Mouse (Mus musculus) limb, embryonic 14.5 days (tissue): Measurements from ENCODE around the gene Snx29. TPM values are rescaled to one million over a fixed set of nuclear protein-coding genes. Genes with fewer than 3 reads are reported as not detected.
A peak's percentile ranks its signal among the peaks of the same experiment; 100 is the strongest.

Source experiments
- ATAC-seq: fragments of 200-750 bp; cut with Nextera tagmentation; 2 replicates; pipeline ENCODE4 v1.8.0; 2017; ENCODE audit warnings: low read depth, moderate number of reproducible peaks, moderate TSS enrichment; ENCODE audit not compliant: low FRiP score
- DNase-seq: peaks from one replicate; pipeline ENCODE4 v3.0.0-alpha.2; 2015; ENCODE audit warnings: low spot score
- H3K27ac ChIP-seq: fragments of 300-500 bp; sonication (generic); replicated peaks from 2 replicates; pipeline ENCODE4 v1.5.1; 2014; ENCODE audit warnings: low read depth, mild to moderate bottlenecking, low read length, moderate library complexity, mixed read lengths
- H3K27me3 ChIP-seq: fragments of 300-500 bp; sonication (generic); 2 replicates; pipeline ENCODE4 v1.6.1; 2014; ENCODE audit warnings: low read length, mixed read lengths; ENCODE audit not compliant: control insufficient read depth, insufficient read depth
- H3K36me3 ChIP-seq: fragments of 300-500 bp; sonication (generic); 2 replicates; pipeline ENCODE4 v1.6.1; 2014; ENCODE audit warnings: mild to moderate bottlenecking, low read length, moderate library complexity, mixed read lengths; ENCODE audit not compliant: control insufficient read depth, insufficient read depth
- H3K4me1 ChIP-seq: fragments of 300-500 bp; sonication (generic); 2 replicates; pipeline ENCODE4 v1.6.1; 2014; ENCODE audit warnings: antibody characterized with exemption, low read length, mixed read lengths; ENCODE audit not compliant: control insufficient read depth, insufficient read depth
- H3K4me2 ChIP-seq: fragments of 300-500 bp; sonication (generic); replicated peaks from 2 replicates; pipeline ENCODE4 v1.6.1; 2014; ENCODE audit warnings: low read depth, mild to moderate bottlenecking, low read length, moderate library complexity; ENCODE audit not compliant: severe bottlenecking
- H3K4me3 ChIP-seq: fragments of 300-500 bp; sonication (generic); replicated peaks from 2 replicates; pipeline ENCODE4 v1.5.1; 2014; ENCODE audit warnings: low read length
- H3K9ac ChIP-seq: fragments of 300-500 bp; sonication (generic); 2 replicates; pipeline ENCODE4 v1.6.1; 2014; ENCODE audit warnings: mild to moderate bottlenecking, low read depth, low read length, moderate library complexity; ENCODE audit not compliant: severe bottlenecking
- H3K9me3 ChIP-seq: fragments of 300-500 bp; sonication (generic); 2 replicates; pipeline ENCODE4 v1.6.1; 2016; ENCODE audit warnings: low read length; ENCODE audit not compliant: control insufficient read depth
- POLR2A ChIP-seq: fragments of 200-500 bp; IDR thresholded peaks from 2 replicates; pipeline ENCODE4 v1.8.0; 2012; ENCODE audit warnings: inconsistent platforms, mild to moderate bottlenecking, moderate library complexity, borderline replicate concordance; ENCODE audit not compliant: insufficient read depth, insufficient read length; ENCODE audit errors: extremely low read depth
- WGBS: fragments of 180-500 bp; shearing (Covaris S2); extraction: QIAGEN DNeasy Blood & Tissue Kit; methylation state at CpG from one replicate; pipeline ENCODE4 v1.1.7; 2014; 5-methylcytosine and 5-hydroxymethylcytosine counted together
- polyA plus RNA-seq, 2 experiments: library from polyadenylated mRNA; depleted of rRNA in 1 of 2; stranded (reverse) in 1 of 2; unstranded in 1 of 2; fragments of >200 nt; fragmentation: Nextera tagmentation in 1 of 2; extraction: Ambion mirVana in 1 of 2; gene quantifications; 2 replicates each; pipeline versions ENCODE4 v1.2.1 to v1.2.3; 2012 to 2014

Snx29 gene
- polyA plus RNA-seq, 2 experiments = 4.9 to 9.3 TPM

DNA sequence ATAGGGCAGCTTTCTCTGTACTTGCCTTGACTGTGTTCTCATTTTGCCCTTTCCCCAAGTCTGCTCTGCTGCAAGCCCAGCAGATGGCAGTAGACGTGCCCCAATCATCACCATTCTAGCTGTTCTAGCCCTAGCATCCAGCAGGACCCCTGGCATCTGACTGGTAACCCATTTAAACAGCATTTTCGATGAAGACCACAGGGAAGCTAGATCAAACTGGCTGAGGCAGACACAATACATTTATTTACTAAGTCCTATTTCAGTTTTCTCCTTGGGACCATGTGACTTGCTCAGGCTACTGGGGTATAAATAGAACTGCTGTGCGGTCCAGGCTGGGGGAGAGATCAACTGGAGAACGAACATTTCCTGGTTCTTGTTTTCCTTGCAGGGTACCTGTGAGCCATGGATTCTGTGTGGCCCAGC lies 257.0 kb downstream of the Snx29 start:
- no peak overlapping the region for H3K27ac ChIP-seq
- 0 out of 2 replicates have a peak, but pooled peaks have one; percentile 55 for ATAC-seq
- WGBS = 57% methylated on average over 4 of the region's 4 CpGs

DNA sequence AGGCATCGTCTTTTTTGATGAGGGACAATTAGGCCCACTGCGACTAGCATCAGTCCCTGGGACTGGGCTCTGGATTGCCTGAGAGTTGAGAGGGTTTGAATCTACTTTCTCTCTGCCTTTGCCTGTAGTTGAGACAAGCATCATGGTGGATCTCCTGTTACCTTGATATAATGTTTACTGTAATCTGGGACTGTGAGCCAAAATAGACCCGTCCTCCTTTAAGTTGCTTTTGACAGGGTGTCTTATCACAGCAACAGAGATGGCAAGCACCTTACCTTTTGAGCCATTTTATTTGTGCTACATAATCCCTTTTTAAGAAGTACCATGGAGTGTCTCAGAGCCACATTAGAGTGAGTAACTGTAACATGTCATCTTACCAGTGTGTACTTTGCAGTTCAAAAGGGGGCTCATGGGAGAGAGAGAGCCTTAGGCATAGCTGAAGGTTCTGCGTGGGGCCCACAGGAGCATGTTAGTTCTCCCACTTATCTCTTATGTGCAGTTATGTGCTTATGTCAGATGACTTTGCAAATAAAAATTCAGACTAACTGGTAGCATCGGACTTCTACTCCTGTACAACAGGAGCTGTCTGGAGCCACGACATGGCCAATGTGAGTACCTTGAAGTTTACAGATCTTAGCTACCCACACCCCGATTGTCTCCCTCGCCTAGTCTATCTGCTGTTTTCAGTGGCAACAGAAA lies 261.4 kb downstream of the Snx29 start:
- no peak for TF ChIP-seq POLR2A
- Histone ChIP-seq H3K27ac (no peak overlapping the region), H3K9me3 (no peaks in the 10 kb centered on the region), H3K4me2 (no peak overlapping the region), H3K4me3 (no peak overlapping the region), H3K36me3 (no peaks in the 10 kb centered on the region; the same call in 1 of the 2 replicates), H3K27me3 (no peaks in the 10 kb centered on the region), H3K4me1 (no peaks in the 10 kb centered on the region), H3K9ac (no peak overlapping the region)
- DNase-seq (no peak), ATAC-seq (no peak)
- 86% methylated on average over 8 of the region's 8 CpGs for WGBS

More for the DNA sequence above, 257.0 kb downstream of the Snx29 start:
- Histone ChIP-seq H3K36me3 (no peaks in the 10 kb centered on the region; the same call in 1 of the 2 replicates), H3K27me3 (no peaks in the 10 kb centered on the region), H3K4me1 (no peaks in the 10 kb centered on the region), H3K9me3 (no peaks in the 10 kb centered on the region), H3K9ac (no peak overlapping the region), H3K4me3 (no peak overlapping the region), H3K4me2 (no peak overlapping the region)
- peak; percentile 53 for DNase-seq
- TF ChIP-seq POLR2A = no peak

DNA sequence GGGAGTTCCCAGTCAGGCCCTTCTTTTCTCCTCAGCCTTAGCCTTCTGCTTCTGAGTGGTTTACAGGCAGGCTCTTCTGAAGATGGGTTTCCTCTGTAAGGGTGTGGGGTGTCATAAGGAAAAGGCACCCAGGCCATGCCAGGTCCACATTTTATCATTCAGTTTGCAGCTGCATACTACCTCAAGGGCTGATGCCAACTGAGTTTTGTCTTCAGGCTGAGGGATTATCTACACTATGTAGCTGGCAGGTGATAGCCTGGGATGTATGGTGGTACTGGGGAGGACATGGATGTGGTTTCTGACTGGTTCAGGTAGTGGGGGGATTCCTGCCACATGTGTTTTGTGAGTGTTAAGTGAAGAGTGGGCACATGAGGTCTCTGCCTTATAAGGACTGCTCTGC lies 266.0 kb downstream of the Snx29 start:
- no peak for ATAC-seq

DNA sequence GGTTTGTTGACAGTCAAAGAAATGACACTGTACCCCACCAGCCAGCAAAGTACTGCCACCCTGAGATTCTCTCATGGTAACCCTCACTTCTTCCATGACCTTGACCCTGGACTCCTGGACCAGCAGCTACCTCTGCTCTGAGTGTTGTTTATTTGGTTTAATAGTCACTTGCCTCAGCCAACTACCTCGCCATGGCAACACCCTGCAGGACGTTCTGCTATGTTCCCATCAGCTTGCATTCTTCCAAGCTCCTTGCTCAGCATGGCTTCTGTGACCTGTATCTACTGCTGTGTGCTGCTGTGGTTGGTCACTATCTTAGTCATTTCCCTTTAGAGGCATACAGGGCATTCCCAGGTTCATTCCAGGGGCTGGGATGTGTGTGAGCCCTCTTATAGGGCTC lies 266.6 kb downstream of the Snx29 start:
- Histone ChIP-seq H3K4me3 (no peak overlapping the region), H3K9ac (no peak overlapping the region), H3K27ac (no peak overlapping the region), H3K9me3 (no peaks in the 10 kb centered on the region), H3K27me3 (no peaks in the 10 kb centered on the region), H3K4me1 (no peaks in the 10 kb centered on the region), H3K36me3 (no peaks in the 10 kb centered on the region), H3K4me2 (no peak overlapping the region)
- no peak for TF ChIP-seq POLR2A
- no peak for ATAC-seq
- DNase-seq = no peak
- 53% methylated on average over 2 of the region's 2 CpGs for WGBS

More for the DNA sequence above, 266.0 kb downstream of the Snx29 start:
- H3K36me3 ChIP-seq = no peaks in the 10 kb centered on the region; the same call in 1 of the 2 replicates
- H3K27me3 ChIP-seq = no peaks in the 10 kb centered on the region
- no peak overlapping the region for H3K4me3 ChIP-seq
- H3K4me1 ChIP-seq = no peaks in the 10 kb centered on the region
- no peak overlapping the region for H3K4me2 ChIP-seq
- H3K9me3 ChIP-seq = no peaks in the 10 kb centered on the region
- H3K9ac ChIP-seq = no peak overlapping the region
- no peak overlapping the region for H3K27ac ChIP-seq
- no peak for DNase-seq
- no peak for TF ChIP-seq POLR2A

- 77% methylated on average over 10 of the region's 10 CpGs for WGBS
- H3K4me1 ChIP-seq = no peaks in the 10 kb centered on the region
- DNase-seq = no peak
Observed at GRCm38 (mm10) chr16:11589782-11590695, 267.3 kb downstream of the Snx29 start.

More at GRCm38 (mm10) chr16:11589782-11590695, 267.3 kb downstream of the Snx29 start:
- TF ChIP-seq POLR2A = no peak
- Histone ChIP-seq H3K9ac (no peak overlapping the region), H3K27ac (no peak overlapping the region), H3K4me3 (no peak overlapping the region), H3K9me3 (no peaks in the 10 kb centered on the region), H3K27me3 (no peaks in the 10 kb centered on the region), H3K4me2 (no peak overlapping the region), H3K36me3 (no peaks in the 10 kb centered on the region)
- no peak for ATAC-seq
